10 mouse cellular contexts compared by ENCODE assay signal in genomic region chr7:72165726-72166701, GRCm38 (mm10).
DNase-seq lines count a peak whose midpoint lies in the region; ATAC-seq and TF ChIP-seq lines count a peak whose summit lies in the region.
"Had no signal": no experiment of that assay in that cellular context is flagged by ENCODE, and none has a peak within 500 bp of the region (broad histone marks: within the 10 kb centered on the region; RNA-seq: fewer than 3 reads in every experiment).

No protein-coding gene starts in this region.

- H3K36me3 ChIP-seq in kidney, adult 2 months (ENCODE audit: control insufficient read depth, insufficient read depth, low read length) = no peaks in the 10 kb centered on the region
- H3K36me3 ChIP-seq: embryonic facial prominence, embryonic 13.5 days had no signal

- peak overlapping the region; percentile 66 for H3K27ac ChIP-seq in kidney, adult 2 months (ENCODE audit: insufficient read depth, low read depth, low read length)
- no peak overlapping the region for H3K27ac ChIP-seq in cerebellum, adult 2 months (ENCODE audit: insufficient read depth, low read length)
- H3K27ac ChIP-seq: embryonic facial prominence, embryonic 13.5 days had no signal

- no peak for TF ChIP-seq CTCF in kidney, adult 2 months (conservative IDR thresholded peaks at IDR 0.05; ENCODE audit: insufficient read depth, insufficient read length, low read depth, low read length)
- no peak for TF ChIP-seq CTCF in lung, adult 2 months (IDR thresholded peaks at IDR 0.05; ENCODE audit: insufficient read depth, low read length)
- no peak for TF ChIP-seq CTCF in cerebellum, adult 2 months (IDR thresholded peaks at IDR 0.05; ENCODE audit: borderline replicate concordance, insufficient read depth, low read depth, low read length)

- WGBS in kidney, adult 2 months = 50% methylated on average over 13 of the region's 13 CpGs
- 27% methylated on average over 13 of the region's 13 CpGs for WGBS in lung, adult 2 months
- 86% methylated on average over 13 of the region's 13 CpGs for WGBS in cerebellum, adult 2 months

- no peak overlapping the region for H3K4me3 ChIP-seq in kidney, adult 2 months (ENCODE audit: insufficient read depth, low read depth, low read length)
- no peak overlapping the region for H3K4me3 ChIP-seq in lung, adult 2 months (replicated peaks; ENCODE audit: extremely low read depth, low read depth, low read length)
- H3K4me3 ChIP-seq in cerebellum, adult 2 months (replicated peaks; ENCODE audit: insufficient read depth, low read depth, low read length) = no peak overlapping the region
- H3K4me3 ChIP-seq: embryonic facial prominence, embryonic 13.5 days had no signal

- H3K27me3 ChIP-seq in kidney, adult 2 months (replicated peaks; ENCODE audit: control insufficient read depth, insufficient read depth, low read length) = no peaks in the 10 kb centered on the region
- no peaks in the 10 kb centered on the region for H3K27me3 ChIP-seq in cerebellum, adult 2 months (ENCODE audit: control insufficient read depth, insufficient read depth, low read length)
- H3K27me3 ChIP-seq: embryonic facial prominence, embryonic 13.5 days had no signal

- peak; percentile 72 for DNase-seq in adrenal gland, adult 2 months
- DNase-seq in adrenal gland, postnatal 25 days = peak; percentile 41
- DNase-seq in kidney, adult 2 months = peak; percentile 94
- DNase-seq in lung, adult 2 months = peak; percentile 36
- no peak for DNase-seq in cerebellum, adult 9-11 months
- DNase-seq in cerebellum, adult 2 months = no peak
- DNase-seq: forebrain, postnatal 0 days; thymus, adult 18-20 months had no signal

- H3K4me1 ChIP-seq in kidney, adult 2 months (ENCODE audit: control insufficient read depth, insufficient read depth, low read length) = 0 out of 2 replicates have a peak, but pooled peaks cover 6% of the 10 kb centered on the region
- H3K4me1 ChIP-seq in lung, adult 2 months (ENCODE audit: control insufficient read depth, insufficient read depth, low read length) = peaks cover 8% of the 10 kb centered on the region
- no peaks in the 10 kb centered on the region for H3K4me1 ChIP-seq in cerebellum, adult 2 months (ENCODE audit: control insufficient read depth, insufficient read depth, low read length)
- H3K4me1 ChIP-seq: embryonic facial prominence, embryonic 13.5 days had no signal

- ATAC-seq in inflammation-experienced regulatory T-cells, adult 6 months = no peak
- ATAC-seq: forebrain, postnatal 0 days had no signal

- TF ChIP-seq POLR2A in kidney, adult 2 months (IDR thresholded peaks at IDR 0.05; ENCODE audit: low read depth, low read length) = no peak
- no peak for TF ChIP-seq POLR2A in lung, adult 2 months (IDR thresholded peaks at IDR 0.05; ENCODE audit: borderline replicate concordance, extremely low read depth, low read depth, low read length)
- TF ChIP-seq POLR2A in cerebellum, adult 2 months (IDR thresholded peaks at IDR 0.05; ENCODE audit: borderline replicate concordance, insufficient read depth, low read length) = no peak

Comparison
In these comparisons a context has a peak if more than half of its experiments do, and no peak if none do; other contexts are left out.
1. DNase-seq: peak in adrenal gland, adult 2 months (single experiment), adrenal gland, postnatal 25 days (single experiment), kidney, adult 2 months (single experiment) and lung, adult 2 months (single experiment); none in cerebellum, adult 9-11 months (single experiment) and cerebellum, adult 2 months (0 of 2).